26 mouse cellular contexts compared by ENCODE assay signal in the genomic region with DNA sequence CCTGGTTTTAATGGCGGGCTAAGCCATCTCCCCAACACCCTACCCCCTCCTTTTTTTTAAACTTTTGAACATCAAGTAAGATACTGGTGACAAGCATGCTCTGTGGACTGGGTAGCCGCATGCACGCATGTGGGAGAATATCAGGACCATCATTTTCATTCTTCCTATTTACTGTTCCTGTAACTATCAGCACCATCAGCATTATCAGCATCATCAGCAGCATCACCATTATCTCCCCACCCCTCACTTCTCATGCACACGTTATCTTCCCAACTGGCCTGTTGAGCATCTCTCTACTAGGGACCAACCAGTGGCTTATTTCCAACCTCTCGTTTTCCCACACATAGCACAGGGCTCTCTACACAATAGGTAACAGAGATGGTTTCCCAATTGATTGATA.
"Had no signal": no experiment of that assay in that cellular context is flagged by ENCODE, and none has a peak within 500 bp of the region (broad histone marks: within the 10 kb centered on the region; RNA-seq: fewer than 3 reads in every experiment).

No protein-coding gene starts in this region.

- DNase-seq: cerebellum, adult 9-10 months; cerebellum, adult 9-11 months; cerebellum, postnatal 10 days; cerebellum, postnatal 14 days; cerebellum, postnatal 25 days; cerebellum, postnatal 36 days; embryo, embryonic 11 days; forebrain, postnatal 0 days; gastrocnemius, adult 2 months; gastrocnemius, postnatal 10 days; gastrocnemius, postnatal 14 days; gastrocnemius, postnatal 25 days; gastrocnemius, postnatal 36 days; heart, adult 11 months; heart, adult 2 months had no signal

- H3K27me3 ChIP-seq: embryonic facial prominence, embryonic 12.5 days; embryonic facial prominence, embryonic 13.5 days; forebrain, embryonic 13.5 days; forebrain, embryonic 15.5 days had no signal

- H3K4me3 ChIP-seq: embryonic facial prominence, embryonic 10.5 days; embryonic facial prominence, embryonic 12.5 days; embryonic facial prominence, embryonic 13.5 days; embryonic facial prominence, embryonic 15.5 days; erythroblast, embryonic 14.5 days; forebrain, embryonic 10.5 days; forebrain, embryonic 12.5 days; forebrain, embryonic 13.5 days; forebrain, embryonic 15.5 days; gastrocnemius, adult 2 months; heart, adult 2 months had no signal

- H3K9me3 ChIP-seq: embryonic facial prominence, embryonic 10.5 days; embryonic facial prominence, embryonic 12.5 days; embryonic facial prominence, embryonic 13.5 days; embryonic facial prominence, embryonic 15.5 days; forebrain, embryonic 10.5 days; forebrain, embryonic 12.5 days; forebrain, embryonic 13.5 days; forebrain, embryonic 15.5 days had no signal

- H3K9ac ChIP-seq: embryonic facial prominence, embryonic 12.5 days; embryonic facial prominence, embryonic 13.5 days; embryonic facial prominence, embryonic 15.5 days; forebrain, embryonic 12.5 days; forebrain, embryonic 13.5 days; forebrain, embryonic 15.5 days; forebrain, postnatal 0 days had no signal

- H3K4me2 ChIP-seq: embryonic facial prominence, embryonic 12.5 days; embryonic facial prominence, embryonic 13.5 days; embryonic facial prominence, embryonic 15.5 days; forebrain, embryonic 12.5 days; forebrain, embryonic 13.5 days; forebrain, embryonic 15.5 days had no signal

- H3K27ac ChIP-seq: embryonic facial prominence, embryonic 10.5 days; embryonic facial prominence, embryonic 12.5 days; embryonic facial prominence, embryonic 13.5 days; embryonic facial prominence, embryonic 15.5 days; forebrain, embryonic 10.5 days; forebrain, embryonic 12.5 days; forebrain, embryonic 13.5 days; forebrain, embryonic 15.5 days; gastrocnemius, adult 2 months; heart, adult 2 months had no signal

- H3K36me3 ChIP-seq: embryonic facial prominence, embryonic 10.5 days; embryonic facial prominence, embryonic 12.5 days; embryonic facial prominence, embryonic 13.5 days; embryonic facial prominence, embryonic 15.5 days; forebrain, embryonic 10.5 days; forebrain, embryonic 12.5 days; forebrain, embryonic 15.5 days had no signal

- H3K4me1 ChIP-seq: forebrain, embryonic 15.5 days had no signal

- ATAC-seq: forebrain, embryonic 13.5 days; forebrain, embryonic 14.5 days; forebrain, embryonic 15.5 days; forebrain, embryonic 16.5 days; forebrain, postnatal 0 days had no signal
